8 mouse cellular contexts compared by ENCODE assay signal in genomic region chr15:90214913-90215312, GRCm38 (mm10). TPM values are rescaled to one million over a fixed set of nuclear protein-coding genes. Genes with fewer than 3 reads are reported as not detected.
DNase-seq lines count a peak whose midpoint lies in the region; ATAC-seq and TF ChIP-seq lines count a peak whose summit lies in the region.

No protein-coding gene starts in this region.

- H3K27me3 ChIP-seq in forebrain, embryonic 16.5 days (replicated peaks; ENCODE audit: control insufficient read depth, insufficient read depth, low read length) = 0 out of 2 replicates have a peak, but pooled peaks cover 3% of the 10 kb centered on the region
- no peaks in the 10 kb centered on the region for H3K27me3 ChIP-seq in limb, embryonic 14.5 days (ENCODE audit: control insufficient read depth, insufficient read depth, low read length)
- no peaks in the 10 kb centered on the region for H3K27me3 ChIP-seq in neural tube, embryonic 14.5 days (ENCODE audit: control insufficient read depth, insufficient read depth, low read length)

- no peak for TF ChIP-seq POLR2A in brain, embryonic 14.5 days (IDR thresholded peaks at IDR 0.05; ENCODE audit: borderline replicate concordance, extremely low read depth, insufficient read depth, insufficient read length, poor library complexity, severe bottlenecking)
- no peak for TF ChIP-seq POLR2A in limb, embryonic 14.5 days (IDR thresholded peaks at IDR 0.05; ENCODE audit: borderline replicate concordance, extremely low read depth, insufficient read depth, insufficient read length)

- H3K4me3 ChIP-seq in forebrain, embryonic 16.5 days (replicated peaks; ENCODE audit: low read length) = no peak overlapping the region
- H3K4me3 ChIP-seq in limb, embryonic 14.5 days (replicated peaks; ENCODE audit: low read length) = no peak overlapping the region
- H3K4me3 ChIP-seq in neural tube, embryonic 14.5 days (ENCODE audit: low read depth, low read length) = no peak overlapping the region

- H3K4me1 ChIP-seq in forebrain, embryonic 16.5 days (replicated peaks; ENCODE audit: control insufficient read depth, insufficient read depth, low read length) = no peaks in the 10 kb centered on the region
- H3K4me1 ChIP-seq in limb, embryonic 14.5 days (ENCODE audit: control insufficient read depth, insufficient read depth, low read length) = no peaks in the 10 kb centered on the region
- no peaks in the 10 kb centered on the region for H3K4me1 ChIP-seq in neural tube, embryonic 14.5 days (ENCODE audit: control insufficient read depth, insufficient read depth, low read length)

- peak; percentile 62 for DNase-seq in A20 (ENCODE audit: low read depth, low spot score)
- DNase-seq in brain, embryonic 14.5 days (ENCODE audit: low read depth) = peak; percentile 80
- peak; percentile 61 for DNase-seq in kidney, adult 9 months
- DNase-seq in limb, embryonic 14.5 days (ENCODE audit: low spot score) = peak; percentile 79
- DNase-seq in yolk sac, embryonic 10.5 days (ENCODE audit: low spot score) = no peak

- 12% methylated on average over 6 of the region's 6 CpGs for WGBS in forebrain, embryonic 16.5 days
- 10% methylated on average over 6 of the region's 6 CpGs for WGBS in limb, embryonic 14.5 days
- WGBS in neural tube, embryonic 14.5 days = 17% methylated on average over 6 of the region's 6 CpGs

- no peaks in the 10 kb centered on the region for H3K36me3 ChIP-seq in forebrain, embryonic 16.5 days (ENCODE audit: control insufficient read depth, insufficient read depth)
- H3K36me3 ChIP-seq in limb, embryonic 14.5 days (ENCODE audit: control insufficient read depth, insufficient read depth, low read length) = no peaks in the 10 kb centered on the region
- no peaks in the 10 kb centered on the region for H3K36me3 ChIP-seq in neural tube, embryonic 14.5 days (ENCODE audit: control insufficient read depth, insufficient read depth, low read length)

- H3K9ac ChIP-seq in forebrain, embryonic 16.5 days (replicated peaks; ENCODE audit: low read depth, low read length) = no peak overlapping the region
- no peak overlapping the region for H3K9ac ChIP-seq in limb, embryonic 14.5 days (ENCODE audit: low read depth, low read length, severe bottlenecking)
- H3K9ac ChIP-seq in neural tube, embryonic 14.5 days (replicated peaks; ENCODE audit: low read depth, low read length) = no peak overlapping the region

- TF ChIP-seq CTCF in brain, embryonic 14.5 days (IDR thresholded peaks at IDR 0.05; ENCODE audit: borderline replicate concordance, extremely low read depth, insufficient read depth, insufficient read length) = peak; percentile 79

- ATAC-seq in CD4-positive, CD25-positive, alpha-beta regulatory T cell, adult 4 months = peak; percentile 89
- 0 out of 2 replicates have a peak, but pooled peaks have one; percentile 47 for ATAC-seq in forebrain, embryonic 16.5 days
- ATAC-seq in limb, embryonic 14.5 days (ENCODE audit: low FRiP score, low read depth) = peak; percentile 26; the same call in 1 of the 2 replicates
- ATAC-seq in neural tube, embryonic 14.5 days (ENCODE audit: low read depth) = peak; percentile 56; the same call in 1 of the 2 replicates

- H3K27ac ChIP-seq in forebrain, embryonic 16.5 days (ENCODE audit: low read length) = no peak overlapping the region
- no peak overlapping the region for H3K27ac ChIP-seq in limb, embryonic 14.5 days (replicated peaks; ENCODE audit: low read depth, low read length)
- H3K27ac ChIP-seq in neural tube, embryonic 14.5 days (ENCODE audit: low read depth, low read length) = no peak overlapping the region

- no peak overlapping the region for H3K4me2 ChIP-seq in forebrain, embryonic 16.5 days (ENCODE audit: low read length)
- no peak overlapping the region for H3K4me2 ChIP-seq in limb, embryonic 14.5 days (replicated peaks; ENCODE audit: low read depth, low read length, severe bottlenecking)
- H3K4me2 ChIP-seq in neural tube, embryonic 14.5 days (ENCODE audit: low read depth, low read length) = no peak overlapping the region

- no peaks in the 10 kb centered on the region for H3K9me3 ChIP-seq in forebrain, embryonic 16.5 days (ENCODE audit: control insufficient read depth, low read length)
- no peaks in the 10 kb centered on the region for H3K9me3 ChIP-seq in limb, embryonic 14.5 days (ENCODE audit: control insufficient read depth, low read length)
- no peaks in the 10 kb centered on the region for H3K9me3 ChIP-seq in neural tube, embryonic 14.5 days (ENCODE audit: control insufficient read depth, low read length)

RNA-seq across cellular contexts. Expression of gene Alg10b, which starts 9.2 kb away (rescaled TPM):
- 10 to 100 TPM in 1 of 2 experiments, 1 to 10 TPM in 1; 8.3 to 12.8 TPM for polyA plus RNA-seq in CD4-positive, CD25-positive, alpha-beta regulatory T cell, adult 4 months (2017; shearing (Covaris generic))
- 41.5 and 53.8 TPM in 2 replicates for polyA plus RNA-seq in brain, embryonic 14.5 days (2012; rRNA removed)
- polyA plus RNA-seq in forebrain, embryonic 16.5 days (2015; fragmentation: Nextera tagmentation; extraction: Ambion mirVana) = 48.1 and 48.5 TPM in 2 replicates
- polyA plus RNA-seq in limb, embryonic 14.5 days (2012; rRNA removed) = 29.0 and 35.4 TPM in 2 replicates
- polyA plus RNA-seq in limb, embryonic 14.5 days (2014; fragmentation: Nextera tagmentation; extraction: Ambion mirVana) = 33.0 and 36.3 TPM in 2 replicates
- polyA plus RNA-seq in neural tube, embryonic 14.5 days (2014; fragmentation: Nextera tagmentation; extraction: Ambion mirVana) = 51.2 and 54.6 TPM in 2 replicates

Comparison
In these comparisons a context has a peak if more than half of its experiments do, and no peak if none do; other contexts are left out.
1. ATAC-seq: peak in every context shown above with its lines; median percentile 89 in CD4-positive, CD25-positive, alpha-beta regulatory T cell, adult 4 months; 56 in neural tube, embryonic 14.5 days; 47 in forebrain, embryonic 16.5 days; 26 in limb, embryonic 14.5 days.